Mouse (Mus musculus) kidney, embryonic 14.5 days (tissue): ENCODE measurements around the gene Gm21188. TPM values are rescaled to one million over a fixed set of nuclear protein-coding genes. Genes with fewer than 3 reads are reported as not detected.
"Not testable (repeated sequence)": the region's sequence is repeated elsewhere in the genome, so short reads cannot be mapped to it uniquely, and the experiment has no call there.

ENCODE experiments used
- ATAC-seq: fragments of 200-750 bp; cut with Nextera tagmentation; 2 replicates; pipeline ENCODE4 v1.8.0; 2017; ENCODE audit warnings: moderate number of reproducible peaks, mild to moderate bottlenecking, moderate TSS enrichment, moderate library complexity; ENCODE audit not compliant: low FRiP score, low TSS enrichment
- H3K27ac ChIP-seq: fragments of 300-500 bp; sonication (generic); 2 replicates; pipeline ENCODE4 v1.5.1; 2014; ENCODE audit warnings: low read depth, mild to moderate bottlenecking, low read length, moderate library complexity, mixed read lengths
- H3K27me3 ChIP-seq: fragments of 300-500 bp; sonication (generic); 2 replicates; pipeline ENCODE4 v1.6.1; 2014; ENCODE audit warnings: mild to moderate bottlenecking, low read length; ENCODE audit not compliant: control insufficient read depth, insufficient read depth
- H3K36me3 ChIP-seq: fragments of 300-500 bp; sonication (generic); 2 replicates; pipeline ENCODE4 v1.6.1; 2014; ENCODE audit warnings: low read length, mixed read lengths; ENCODE audit not compliant: control insufficient read depth, insufficient read depth
- H3K4me1 ChIP-seq: fragments of 300-500 bp; sonication (generic); 2 replicates; pipeline ENCODE4 v1.6.1; 2014; ENCODE audit warnings: low read length, mixed read lengths; ENCODE audit not compliant: control insufficient read depth, insufficient read depth
- H3K4me2 ChIP-seq: fragments of 300-500 bp; sonication (generic); replicated peaks from 2 replicates; pipeline ENCODE4 v1.6.1; 2014; ENCODE audit warnings: low read depth, mild to moderate bottlenecking, low read length
- H3K4me3 ChIP-seq: fragments of 300-500 bp; sonication (generic); 2 replicates; pipeline ENCODE4 v1.5.1; 2014; ENCODE audit warnings: mild to moderate bottlenecking, low read length
- H3K9ac ChIP-seq: fragments of 300-500 bp; sonication (generic); 2 replicates; pipeline ENCODE4 v1.6.1; 2014; ENCODE audit warnings: low read depth, mild to moderate bottlenecking, low read length, moderate library complexity
- H3K9me3 ChIP-seq: fragments of 300-500 bp; sonication (generic); 2 replicates; pipeline ENCODE4 v1.6.1; 2016; ENCODE audit warnings: low read length; ENCODE audit not compliant: control insufficient read depth
- WGBS: fragments of 180-500 bp; shearing (Covaris S2); extraction: QIAGEN DNeasy Blood & Tissue Kit; methylation state at CpG from one replicate; pipeline ENCODE4 v1.1.7; 2014; 5-methylcytosine and 5-hydroxymethylcytosine counted together
- polyA plus RNA-seq: library from polyadenylated mRNA; unstranded; fragments of >200 nt; fragmentation: Nextera tagmentation; extraction: Ambion mirVana; gene quantifications from 2 replicates; pipeline ENCODE4 v1.2.1, GENCODE M21; 2014

Gm21188 gene
- polyA plus RNA-seq, 1 experiment from 2014 or later, result not detected

DNA sequence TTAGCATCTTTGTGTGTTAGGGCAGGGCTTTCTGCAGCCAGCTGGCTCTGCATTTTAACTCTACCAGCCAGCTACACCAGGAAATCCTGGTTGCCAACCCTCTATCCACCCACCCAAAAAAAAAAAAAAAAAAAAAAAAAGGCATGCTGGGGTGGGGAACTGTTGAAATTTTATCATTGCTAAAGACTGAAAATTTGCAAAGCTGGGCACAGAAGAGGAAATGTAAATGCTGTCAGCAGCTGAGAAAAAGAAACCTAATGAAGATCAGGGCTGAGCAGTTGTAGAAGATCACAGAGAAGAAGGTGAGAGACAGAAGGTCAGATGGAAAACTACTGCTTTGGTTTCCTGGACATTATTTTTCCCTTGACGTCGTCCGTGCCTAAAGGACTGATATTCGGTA, 10.9 kb upstream of the Gm21188 start:
- not testable (repeated sequence) for ATAC-seq, H3K27me3 ChIP-seq
- no CpG with 5 or more reads among the region's 4 CpGs for WGBS

DNA sequence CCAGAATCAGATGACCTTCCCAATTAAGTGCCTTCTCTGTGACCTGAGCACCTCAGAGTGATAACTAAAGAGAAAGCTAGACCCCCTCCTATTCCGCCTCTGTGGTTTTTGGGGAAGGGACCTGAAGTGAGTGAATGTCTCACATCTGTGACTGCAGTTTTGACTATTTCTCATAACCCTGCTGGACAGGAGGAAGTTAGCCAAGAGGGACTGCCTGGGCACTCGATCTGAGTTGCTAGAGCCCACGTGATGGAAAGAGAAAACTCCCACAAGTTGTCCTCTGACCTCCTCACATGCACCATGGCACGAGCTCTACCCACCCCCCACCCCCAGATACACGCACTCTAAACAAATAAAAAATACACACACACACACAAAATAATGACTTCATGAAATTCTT, 3.4 kb downstream of the Gm21188 start:
- not testable (repeated sequence) for H3K27ac ChIP-seq, H3K4me1 ChIP-seq, H3K4me3 ChIP-seq, H3K36me3 ChIP-seq, H3K9me3 ChIP-seq, H3K27me3 ChIP-seq, ATAC-seq, H3K4me2 ChIP-seq, H3K9ac ChIP-seq
- no CpG with 5 or more reads among the region's 5 CpGs for WGBS

More for the DNA sequence above, 10.9 kb upstream of the Gm21188 start:
- H3K9me3 ChIP-seq, H3K4me2 ChIP-seq, H3K9ac ChIP-seq, H3K27ac ChIP-seq, H3K36me3 ChIP-seq, H3K4me1 ChIP-seq, H3K4me3 ChIP-seq: not testable (repeated sequence)

DNA sequence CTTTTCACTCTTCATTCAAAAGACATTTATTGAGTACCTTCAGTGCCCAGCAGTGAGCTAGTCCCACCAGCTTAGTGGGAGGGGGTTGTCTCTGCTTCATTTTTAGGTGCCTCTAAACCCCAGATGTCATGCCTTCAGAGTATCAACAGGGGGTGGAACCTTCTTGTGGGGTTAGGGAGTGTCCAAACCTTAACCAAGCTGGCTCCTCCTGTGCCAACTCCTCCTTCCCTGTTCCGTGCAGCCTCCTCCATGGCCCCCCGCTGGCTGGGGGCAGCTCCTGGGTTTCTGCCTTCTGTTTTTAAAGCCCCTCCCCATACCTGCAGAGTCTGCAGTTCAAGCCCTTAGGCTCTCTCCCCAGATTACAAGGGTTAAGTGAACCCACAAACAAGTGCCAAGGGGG, 3.8 kb downstream of the Gm21188 start:
- H3K9ac ChIP-seq, H3K27ac ChIP-seq, H3K36me3 ChIP-seq, H3K4me2 ChIP-seq, H3K4me3 ChIP-seq, H3K4me1 ChIP-seq, H3K9me3 ChIP-seq, H3K27me3 ChIP-seq: not testable (repeated sequence)
- ATAC-seq, result 0 out of 2 replicates have a peak, but pooled peaks have one; percentile 24
- no CpG with 5 or more reads among the region's 2 CpGs for WGBS

DNA sequence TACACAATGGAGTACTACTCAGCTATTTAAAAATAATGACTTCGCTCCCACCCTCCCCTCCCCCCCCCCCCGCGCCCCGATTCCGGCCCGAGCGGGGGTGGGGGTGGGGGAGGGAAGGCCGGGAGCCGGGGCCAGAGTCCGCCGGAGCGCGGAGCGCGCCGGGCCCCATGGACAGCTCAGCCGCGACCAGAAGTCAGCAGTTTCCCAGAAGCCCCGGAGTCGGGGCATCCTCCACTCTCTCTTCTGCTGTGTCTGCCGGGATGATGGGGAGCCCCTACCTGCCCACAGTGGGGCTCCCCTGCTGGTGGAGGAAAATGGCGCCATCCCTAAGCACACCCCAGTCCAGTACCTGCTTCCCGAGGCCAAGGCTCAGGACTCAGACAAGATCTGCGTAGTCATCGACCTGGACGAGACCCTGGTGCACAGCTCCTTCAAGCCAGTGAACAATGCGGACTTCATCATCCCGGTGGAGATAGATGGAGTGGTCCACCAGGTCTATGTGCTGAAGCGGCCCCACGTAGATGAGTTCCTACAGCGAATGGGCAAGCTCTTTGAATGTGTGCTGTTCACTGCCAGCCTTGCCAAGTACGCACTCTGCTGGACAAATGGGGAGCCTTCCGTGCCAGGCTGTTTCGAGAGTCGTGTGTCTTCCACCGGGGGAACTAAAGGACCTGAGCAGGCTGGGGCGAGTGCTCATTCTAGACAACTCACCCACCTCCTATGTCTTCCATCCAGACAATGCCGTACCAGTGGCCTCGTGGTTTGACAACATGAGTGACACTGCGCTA, 5.4 kb downstream of the Gm21188 start:
- not testable (repeated sequence) for H3K9me3 ChIP-seq, H3K4me2 ChIP-seq, H3K4me3 ChIP-seq, H3K36me3 ChIP-seq, H3K9ac ChIP-seq, ATAC-seq, H3K27ac ChIP-seq, H3K4me1 ChIP-seq, H3K27me3 ChIP-seq
- 2% methylated on average over 8 of the region's 40 CpGs for WGBS

DNA sequence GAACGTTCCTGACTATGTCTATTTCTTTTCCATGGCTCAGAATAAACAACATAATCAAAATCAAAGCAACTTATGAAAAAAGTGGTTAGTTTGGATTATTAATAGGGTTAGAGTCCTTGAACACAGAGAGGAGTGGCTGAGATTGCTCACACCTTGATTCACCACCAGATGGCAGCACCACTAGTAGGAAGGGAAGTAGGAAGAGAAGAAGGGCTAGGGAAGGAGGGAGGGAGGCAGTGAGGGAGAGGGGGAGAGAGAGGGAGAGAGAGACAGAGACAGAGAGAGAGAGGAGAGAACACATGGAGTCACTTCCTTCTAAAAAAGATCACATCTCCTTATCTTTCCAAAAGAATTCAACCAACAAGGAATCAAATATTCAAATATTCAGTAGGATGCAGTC, 10.8 kb downstream of the Gm21188 start:
- not testable (repeated sequence) for H3K36me3 ChIP-seq, H3K27me3 ChIP-seq, H3K4me1 ChIP-seq, H3K9ac ChIP-seq, H3K4me3 ChIP-seq, H3K27ac ChIP-seq, H3K9me3 ChIP-seq, H3K4me2 ChIP-seq
- ATAC-seq, result peak; percentile 62; the same call in 1 of the 2 replicates
- no CpG with 5 or more reads among the region's 1 CpGs for WGBS

DNA sequence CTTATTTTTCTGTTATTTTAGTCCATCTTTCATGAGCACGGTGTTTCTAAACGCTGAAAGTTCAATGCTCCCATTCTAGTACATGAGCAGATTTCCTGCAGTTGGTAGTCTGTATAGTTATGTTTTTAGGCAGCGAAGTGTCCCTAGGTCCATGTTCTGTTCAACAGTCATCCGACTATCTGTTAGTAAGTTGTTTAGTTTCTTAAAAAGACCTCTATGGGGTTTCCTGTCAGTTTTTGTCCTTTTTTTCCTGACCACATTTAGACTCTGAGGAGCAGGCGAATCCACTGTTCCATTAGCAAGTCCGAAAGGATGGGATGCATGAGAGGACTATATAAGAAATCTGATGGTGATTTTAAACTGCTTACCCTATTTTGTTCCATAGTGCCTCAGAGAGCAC, 14.1 kb downstream of the Gm21188 start:
- not testable (repeated sequence) for H3K4me2 ChIP-seq, H3K9ac ChIP-seq, H3K27me3 ChIP-seq, H3K9me3 ChIP-seq, H3K4me1 ChIP-seq, ATAC-seq, H3K4me3 ChIP-seq, H3K27ac ChIP-seq, H3K36me3 ChIP-seq
- 7% methylated on average over 6 of the region's 6 CpGs for WGBS

DNA sequence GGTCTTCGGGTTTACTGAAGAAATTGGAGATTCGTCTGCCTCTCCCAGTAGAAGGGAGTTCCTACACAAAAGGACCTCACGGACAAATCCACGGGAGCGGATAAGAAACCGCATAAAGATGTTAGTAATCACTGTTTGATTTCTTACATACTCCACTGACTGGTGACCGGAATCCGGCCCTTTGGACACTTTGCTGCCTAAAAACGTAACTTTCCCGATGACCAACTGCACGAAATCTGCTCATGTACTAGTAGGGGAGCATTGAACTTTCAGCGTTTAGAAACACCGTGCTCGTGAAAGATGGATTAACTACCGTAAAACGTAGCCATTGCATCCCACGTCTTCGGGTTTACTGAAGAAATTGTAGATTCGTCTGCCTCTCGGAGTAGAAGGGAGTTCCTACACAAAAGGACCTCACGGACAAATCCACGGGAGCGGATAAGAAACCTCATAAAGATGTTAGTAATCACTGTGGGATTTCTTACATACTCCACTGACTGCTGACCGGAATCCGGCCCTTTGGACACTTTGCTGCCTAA, 15.3 kb downstream of the Gm21188 start:
- not testable (repeated sequence) for H3K9me3 ChIP-seq, H3K4me1 ChIP-seq, H3K4me3 ChIP-seq, H3K9ac ChIP-seq, H3K4me2 ChIP-seq, H3K27ac ChIP-seq, H3K36me3 ChIP-seq, ATAC-seq, H3K27me3 ChIP-seq
- 0% methylated on average over 23 of the region's 25 CpGs for WGBS

DNA sequence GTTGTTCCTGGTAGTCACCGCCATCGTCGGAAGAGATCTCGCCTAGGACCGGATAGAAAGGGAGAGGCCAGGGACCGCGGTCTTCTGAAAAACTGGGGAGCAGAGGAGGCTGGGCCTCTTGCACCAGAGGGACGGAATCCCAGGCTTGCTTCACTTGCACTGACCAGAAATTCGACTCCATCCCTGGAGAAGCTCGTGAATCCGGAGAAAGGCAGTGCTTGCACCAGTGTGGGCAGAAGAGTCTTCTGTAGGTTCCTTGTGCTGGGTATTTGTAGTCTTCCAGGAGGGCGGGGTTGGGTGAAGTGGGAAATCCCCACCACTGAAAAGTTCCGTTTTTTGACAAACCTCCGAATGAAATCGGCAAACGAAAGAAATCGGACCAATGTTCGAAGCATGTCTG, 16.8 kb downstream of the Gm21188 start:
- not testable (repeated sequence) for ATAC-seq, H3K27ac ChIP-seq, H3K4me2 ChIP-seq, H3K9ac ChIP-seq, H3K4me1 ChIP-seq, H3K36me3 ChIP-seq, H3K4me3 ChIP-seq, H3K9me3 ChIP-seq, H3K27me3 ChIP-seq
- 2% methylated on average over 9 of the region's 18 CpGs for WGBS

DNA sequence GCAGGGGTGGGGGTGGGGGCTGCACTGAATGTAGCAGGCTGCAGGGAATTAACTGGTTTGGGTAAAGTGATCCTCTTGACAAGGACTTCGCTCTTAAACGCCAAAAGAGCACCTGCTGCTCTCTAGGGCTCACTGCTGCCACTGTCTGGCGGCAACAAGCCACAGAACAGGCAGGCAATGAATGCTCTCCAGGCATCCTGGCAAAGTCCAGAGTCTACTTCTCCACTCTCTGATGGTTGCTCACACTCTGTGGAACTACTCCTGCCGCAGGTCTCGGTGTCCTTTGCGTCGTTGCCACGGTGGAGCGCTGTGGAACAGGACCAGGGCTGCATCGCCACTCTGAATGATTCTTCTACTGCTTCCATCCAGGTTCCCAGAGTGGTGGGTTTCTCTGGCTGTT, 17.4 kb downstream of the Gm21188 start:
- WGBS, result 0% methylated on average over 3 of the region's 10 CpGs
- H3K9me3 ChIP-seq, H3K4me3 ChIP-seq, H3K4me2 ChIP-seq, H3K4me1 ChIP-seq, H3K27ac ChIP-seq, H3K36me3 ChIP-seq, H3K9ac ChIP-seq, H3K27me3 ChIP-seq: not testable (repeated sequence)
- ATAC-seq, result peak; percentile 77; the same call in 1 of the 2 replicates
